Mouse (Mus musculus): ENCODE data around the gene Creb5. TPM values are rescaled to one million over a fixed set of nuclear protein-coding genes. Genes with fewer than 3 reads are reported as not detected.

Gene Creb5
- polyA plus RNA-seq, 1 experiment, result 1.5 TPM

GRCm38 (mm10) chr6:53308684-53309083, 21.6 kb downstream of the Creb5 start:
- no peak for TF ChIP-seq CTCF (IDR thresholded peaks at IDR 0.05; ENCODE audit: control insufficient read depth, insufficient read depth, insufficient read length)
- no peak for TF ChIP-seq MAX (IDR thresholded peaks at IDR 0.05)
- no peak for TF ChIP-seq USF1 (IDR thresholded peaks at IDR 0.05; ENCODE audit: low read depth)
- no peak for TF ChIP-seq FOSL1 (IDR thresholded peaks at IDR 0.05; ENCODE audit: insufficient read depth, low read length, poor library complexity, severe bottlenecking)
- TF ChIP-seq MYOG (IDR thresholded peaks at IDR 0.05; ENCODE audit: control insufficient read depth, extremely low read depth, insufficient read length), result no peak
- H3K27me3 ChIP-seq (ENCODE audit: control insufficient read depth, insufficient read depth, insufficient read length), result no peaks in the 10 kb centered on the region
- H3K4me3 ChIP-seq (ENCODE audit: insufficient read depth, poor library complexity, severe bottlenecking), result no peak overlapping the region
- H3K79me2 ChIP-seq (ENCODE audit: control insufficient read depth, insufficient read depth), result no peaks in the 10 kb centered on the region
- H3ac ChIP-seq (ENCODE audit: control insufficient read depth, insufficient read length, low read depth), result no peak overlapping the region
- no peaks in the 10 kb centered on the region for H3K79me3 ChIP-seq (ENCODE audit: low read depth)
- H3K36me3 ChIP-seq (ENCODE audit: control insufficient read depth, insufficient read depth), result no peaks in the 10 kb centered on the region

GRCm38 (mm10) chr6:53313604-53314003, 26.5 kb downstream of the Creb5 start:
- Histone ChIP-seq H3K79me3 (ENCODE audit: low read depth) (no peaks in the 10 kb centered on the region), H3K4me3 (ENCODE audit: insufficient read depth, poor library complexity, severe bottlenecking) (no peak overlapping the region), H3K27me3 (ENCODE audit: control insufficient read depth, insufficient read depth, insufficient read length) (no peaks in the 10 kb centered on the region), H3K79me2 (ENCODE audit: control insufficient read depth, insufficient read depth) (no peaks in the 10 kb centered on the region), H3ac (ENCODE audit: control insufficient read depth, insufficient read length, low read depth) (no peak overlapping the region), H3K36me3 (ENCODE audit: control insufficient read depth, insufficient read depth) (no peaks in the 10 kb centered on the region)
- TF ChIP-seq MYOG (IDR thresholded peaks at IDR 0.05; ENCODE audit: control insufficient read depth, extremely low read depth, insufficient read length), result no peak
- no peak for TF ChIP-seq FOSL1 (IDR thresholded peaks at IDR 0.05; ENCODE audit: insufficient read depth, low read length, poor library complexity, severe bottlenecking)
- TF ChIP-seq MYOD1 (IDR thresholded peaks at IDR 0.05; ENCODE audit: control insufficient read depth, insufficient read length, low read depth), result no peak
- no peak for TF ChIP-seq USF1 (IDR thresholded peaks at IDR 0.05; ENCODE audit: low read depth)
- no peak for TF ChIP-seq CTCF (IDR thresholded peaks at IDR 0.05; ENCODE audit: control insufficient read depth, insufficient read depth, insufficient read length)
- no peak for TF ChIP-seq CEBPB (IDR thresholded peaks at IDR 0.05; ENCODE audit: low read depth)
- no peak for TF ChIP-seq MAX (IDR thresholded peaks at IDR 0.05)

- Histone ChIP-seq H3K79me3 (ENCODE audit: low read depth) (no peaks in the 10 kb centered on the region), H3K27me3 (ENCODE audit: control insufficient read depth, insufficient read depth, insufficient read length) (no peaks in the 10 kb centered on the region), H3K79me2 (ENCODE audit: control insufficient read depth, insufficient read depth) (no peaks in the 10 kb centered on the region), H3K4me3 (ENCODE audit: insufficient read depth, poor library complexity, severe bottlenecking) (no peak overlapping the region), H3ac (ENCODE audit: control insufficient read depth, insufficient read length, low read depth) (no peak overlapping the region), H3K36me3 (ENCODE audit: control insufficient read depth, insufficient read depth) (no peaks in the 10 kb centered on the region)
- TF ChIP-seq USF1 (IDR thresholded peaks at IDR 0.05; ENCODE audit: low read depth) (no peak), MYOG (IDR thresholded peaks at IDR 0.05; ENCODE audit: control insufficient read depth, extremely low read depth, insufficient read length) (no peak), MYOD1 (IDR thresholded peaks at IDR 0.05; ENCODE audit: control insufficient read depth, insufficient read length, low read depth) (no peak), CEBPB (IDR thresholded peaks at IDR 0.05; ENCODE audit: low read depth) (no peak), FOSL1 (IDR thresholded peaks at IDR 0.05; ENCODE audit: insufficient read depth, low read length, poor library complexity, severe bottlenecking) (no peak), MAX (IDR thresholded peaks at IDR 0.05) (no peak), CTCF (IDR thresholded peaks at IDR 0.05; ENCODE audit: control insufficient read depth, insufficient read depth, insufficient read length) (no peak)
Measured at GRCm38 (mm10) chr6:53314126-53314525, 27.1 kb downstream of the Creb5 start.

- no peak overlapping the region for H3ac ChIP-seq (ENCODE audit: control insufficient read depth, insufficient read length, low read depth)
- no peaks in the 10 kb centered on the region for H3K79me2 ChIP-seq (ENCODE audit: control insufficient read depth, insufficient read depth)
- TF ChIP-seq MYOD1 (IDR thresholded peaks at IDR 0.05; ENCODE audit: control insufficient read depth, insufficient read length, low read depth) (no peak), USF1 (IDR thresholded peaks at IDR 0.05; ENCODE audit: low read depth) (no peak), MAX (IDR thresholded peaks at IDR 0.05) (no peak), MYOG (IDR thresholded peaks at IDR 0.05; ENCODE audit: control insufficient read depth, extremely low read depth, insufficient read length) (no peak), CEBPB (IDR thresholded peaks at IDR 0.05; ENCODE audit: low read depth) (no peak), CTCF (IDR thresholded peaks at IDR 0.05; ENCODE audit: control insufficient read depth, insufficient read depth, insufficient read length) (no peak), FOSL1 (IDR thresholded peaks at IDR 0.05; ENCODE audit: insufficient read depth, low read length, poor library complexity, severe bottlenecking) (no peak)
- H3K4me3 ChIP-seq (ENCODE audit: insufficient read depth, poor library complexity, severe bottlenecking), result no peak overlapping the region
- no peaks in the 10 kb centered on the region for H3K36me3 ChIP-seq (ENCODE audit: control insufficient read depth, insufficient read depth)
- H3K27me3 ChIP-seq (ENCODE audit: control insufficient read depth, insufficient read depth, insufficient read length), result no peaks in the 10 kb centered on the region
- no peaks in the 10 kb centered on the region for H3K79me3 ChIP-seq (ENCODE audit: low read depth)
Measured at GRCm38 (mm10) chr6:53319543-53320325, 32.7 kb downstream of the Creb5 start.

GRCm38 (mm10) chr6:53337398-53337797, 50.3 kb downstream of the Creb5 start:
- no peaks in the 10 kb centered on the region for H3K36me3 ChIP-seq (ENCODE audit: control insufficient read depth, insufficient read depth)
- H3K27me3 ChIP-seq (ENCODE audit: control insufficient read depth, insufficient read depth, insufficient read length), result no peaks in the 10 kb centered on the region
- no peaks in the 10 kb centered on the region for H3K79me3 ChIP-seq (ENCODE audit: low read depth)
- H3ac ChIP-seq (ENCODE audit: control insufficient read depth, insufficient read length, low read depth), result peak overlapping the region; percentile 2
- H3K79me2 ChIP-seq (ENCODE audit: control insufficient read depth, insufficient read depth), result no peaks in the 10 kb centered on the region
- H3K4me3 ChIP-seq (ENCODE audit: insufficient read depth, poor library complexity, severe bottlenecking), result no peak overlapping the region
- no peak for TF ChIP-seq USF1 (IDR thresholded peaks at IDR 0.05; ENCODE audit: low read depth)
- no peak for TF ChIP-seq MYOD1 (IDR thresholded peaks at IDR 0.05; ENCODE audit: control insufficient read depth, insufficient read length, low read depth)
- TF ChIP-seq FOSL1 (IDR thresholded peaks at IDR 0.05; ENCODE audit: insufficient read depth, low read length, poor library complexity, severe bottlenecking), result no peak
- TF ChIP-seq CEBPB (IDR thresholded peaks at IDR 0.05; ENCODE audit: low read depth), result no peak
- TF ChIP-seq CTCF (IDR thresholded peaks at IDR 0.05; ENCODE audit: control insufficient read depth, insufficient read depth, insufficient read length), result no peak
- TF ChIP-seq MAX (IDR thresholded peaks at IDR 0.05), result no peak
- no peak for TF ChIP-seq MYOG (IDR thresholded peaks at IDR 0.05; ENCODE audit: control insufficient read depth, extremely low read depth, insufficient read length)
